Mouse (Mus musculus) CH12.LX (cell line): ENCODE measurements around the gene Rad21l. TPM values are rescaled to one million over a fixed set of nuclear protein-coding genes. Genes with fewer than 3 reads are reported as not detected.

Source experiments
- DNase-seq: peaks from one replicate; pipeline ENCODE4 v3.0.0-alpha.2; 2013; ENCODE audit errors: extremely low read depth
- H3K27ac ChIP-seq: 2 replicates; pipeline ENCODE4 v1.5.1; 2012; ENCODE audit warnings: low read depth, mild to moderate bottlenecking, control low read depth, moderate library complexity; ENCODE audit not compliant: insufficient read depth
- H3K27me3 ChIP-seq: replicated peaks from 2 replicates; pipeline ENCODE3; 2012; ENCODE audit warnings: inconsistent platforms
- H3K36me3 ChIP-seq, 2 experiments: replicated peaks in 1 of 2; 2 replicates each; pipeline versions ENCODE3 to v1.6.1; 2012; ENCODE audit warnings: inconsistent platforms in 1 of 2, low read length in 1 of 2, mild to moderate bottlenecking in 1 of 2, mixed read lengths in 1 of 2, moderate library complexity in 1 of 2; ENCODE audit not compliant: control insufficient read depth in 1 of 2, insufficient read depth in 1 of 2
- H3K4me1 ChIP-seq, 2 experiments: 2 replicates each; pipeline ENCODE4 v1.6.1; 2012; ENCODE audit warnings: inconsistent platforms in 1 of 2, moderate library complexity in 1 of 2; ENCODE audit not compliant: insufficient read depth in 2 of 2, control insufficient read depth in 1 of 2
- H3K4me2 ChIP-seq: 2 replicates; pipeline ENCODE4 v1.6.1; 2012; ENCODE audit warnings: low read depth, mild to moderate bottlenecking, control low read depth; ENCODE audit not compliant: poor library complexity, insufficient read depth, severe bottlenecking
- H3K4me3 ChIP-seq, 3 experiments: fragments of 150-350 bp in 1 of 3; sonication (generic) in 1 of 3; replicated peaks in 1 of 3; 2 replicates each; pipeline versions ENCODE3 to v1.5.1; 2011 to 2012; ENCODE audit warnings: low read depth in 2 of 3, low read length in 2 of 3, mild to moderate bottlenecking in 2 of 3, moderate library complexity in 2 of 3, control low read depth in 1 of 3, improper control_type of control experiment in 1 of 3, inconsistent platforms in 1 of 3, mixed read lengths in 1 of 3; ENCODE audit not compliant: poor library complexity in 1 of 3
- H3K79me2 ChIP-seq: replicated peaks from 2 replicates; pipeline ENCODE4 v1.6.1; 2012; ENCODE audit warnings: mild to moderate bottlenecking, moderate library complexity; ENCODE audit not compliant: control insufficient read depth, poor library complexity, insufficient read depth, severe bottlenecking; ENCODE audit errors: extremely low read depth
- H3K9ac ChIP-seq: 2 replicates; pipeline ENCODE4 v1.6.1; 2012; ENCODE audit warnings: low read depth, mild to moderate bottlenecking, control low read depth, moderate library complexity; ENCODE audit not compliant: insufficient read depth
- H3K9me3 ChIP-seq: replicated peaks from 2 replicates; pipeline ENCODE3; 2012; ENCODE audit warnings: low read length, inconsistent platforms, mixed read lengths
- CHD1 ChIP-seq: IDR thresholded peaks from 2 replicates; pipeline ENCODE4 v1.6.1; 2012; ENCODE audit warnings: low read depth, low read length, improper control_type of control experiment, inconsistent platforms
- CHD2 ChIP-seq: IDR thresholded peaks from 2 replicates; pipeline ENCODE4 v1.6.1; 2011; ENCODE audit warnings: low read length, improper control_type of control experiment
- CTCF ChIP-seq, 2 experiments: IDR thresholded peaks in 1 of 2; conservative IDR thresholded peaks in 1 of 2; 2 replicates each; pipeline ENCODE4 v1.5.1; 2011 to 2012; ENCODE audit warnings: low read depth in 2 of 2, low read length in 2 of 2, improper control_type of control experiment in 1 of 2, inconsistent platforms in 1 of 2, mild to moderate bottlenecking in 1 of 2, moderate library complexity in 1 of 2
- ELF1 ChIP-seq: IDR thresholded peaks from 2 replicates; pipeline ENCODE4 v1.6.1; 2014; ENCODE audit warnings: low read depth, mild to moderate bottlenecking, inconsistent platforms, low read length, improper control_type of control experiment
- HCFC1 ChIP-seq: IDR thresholded peaks from 2 replicates; pipeline ENCODE4 v1.6.1; 2012; ENCODE audit warnings: low read depth, mild to moderate bottlenecking, inconsistent platforms, low read length, improper control_type of control experiment
- JUND ChIP-seq: conservative IDR thresholded peaks from 2 replicates; pipeline ENCODE4 v1.6.1; 2011; ENCODE audit warnings: low read depth, low read length, improper control_type of control experiment
- MAX ChIP-seq: IDR thresholded peaks from 2 replicates; pipeline ENCODE4 v1.6.1; 2011; ENCODE audit warnings: low read length, improper control_type of control experiment
- MAZ ChIP-seq: IDR thresholded peaks from 2 replicates; pipeline ENCODE4 v1.6.1; 2012; ENCODE audit warnings: low read depth, mild to moderate bottlenecking, inconsistent platforms, low read length, improper control_type of control experiment, moderate library complexity
- MEF2A ChIP-seq: IDR thresholded peaks from 2 replicates; pipeline ENCODE4 v1.6.1; 2014; ENCODE audit warnings: low read depth, mild to moderate bottlenecking, inconsistent platforms, low read length, improper control_type of control experiment, borderline replicate concordance
- MXI1 ChIP-seq: IDR thresholded peaks from 2 replicates; pipeline ENCODE4 v1.6.1; 2011; ENCODE audit warnings: mild to moderate bottlenecking, low read depth, low read length, improper control_type of control experiment
- MYC ChIP-seq: IDR thresholded peaks from 2 replicates; pipeline ENCODE4 v1.6.1; 2011; ENCODE audit warnings: low read depth, mild to moderate bottlenecking, improper control_type of control experiment, low read length
- NELFE ChIP-seq: IDR thresholded peaks from 2 replicates; pipeline ENCODE4 v1.6.1; 2011; ENCODE audit warnings: low read depth, low read length, improper control_type of control experiment
- NRF1 ChIP-seq: IDR thresholded peaks from 2 replicates; pipeline ENCODE4 v1.6.1; 2014; ENCODE audit warnings: low read depth, mild to moderate bottlenecking, inconsistent platforms, low read length, improper control_type of control experiment, moderate library complexity
- POLR2AphosphoS2 ChIP-seq: IDR thresholded peaks from 2 replicates; pipeline ENCODE4 v1.6.1; 2011; ENCODE audit warnings: low read depth, low read length, improper control_type of control experiment
- RAD21 ChIP-seq: IDR thresholded peaks from 2 replicates; pipeline ENCODE4 v1.6.1; 2011; ENCODE audit warnings: low read depth, mild to moderate bottlenecking, low read length, improper control_type of control experiment, moderate library complexity
- SIN3A ChIP-seq: IDR thresholded peaks from 2 replicates; pipeline ENCODE4 v1.6.1; 2012; ENCODE audit warnings: low read length, improper control_type of control experiment, inconsistent platforms
- SMC3 ChIP-seq: IDR thresholded peaks from 2 replicates; pipeline ENCODE4 v1.6.1; 2011; ENCODE audit warnings: low read depth, low read length, improper control_type of control experiment
- TBP ChIP-seq: conservative IDR thresholded peaks from 2 replicates; pipeline ENCODE4 v1.6.1; 2011; ENCODE audit warnings: low read depth, low read length, improper control_type of control experiment
- TCF12 ChIP-seq: IDR thresholded peaks from 2 replicates; pipeline ENCODE4 v1.6.1; 2014; ENCODE audit warnings: low read depth, mild to moderate bottlenecking, inconsistent platforms, low read length, improper control_type of control experiment
- dilution Hi-C: fragments of 300-500 bp; cut with MboI; formaldehyde crosslinking; loops from 2 replicates; pipeline ENCODE4 v1.14.3; 2020; ENCODE audit warnings: low sequenced_read_pairs; ENCODE audit not compliant: extremely low pct_unique_long_range_greater_than_20kb, extremely low pct_ligation_motif_present
- in situ Hi-C: fragments of 300-500 bp; cut with MboI; formaldehyde crosslinking; loops from 3 replicates; pipeline ENCODE4 v1.14.3; 2019; ENCODE audit warnings: low sequenced_read_pairs, low pct_ligation_motif_present, low pct_unique_long_range_greater_than_20kb, mixed read lengths
- polyA plus RNA-seq: library from polyadenylated mRNA; unstranded; fragments of >175 nt; gene quantifications from 2 replicates; pipeline ENCODE4 v1.2.1, GENCODE M21; 2012; ENCODE audit warnings: low read depth; ENCODE audit not compliant: insufficient read length
- total RNA-seq, 2 experiments: library from RNA; depleted of rRNA; stranded (reverse); fragments of 300-350 nt in 1 of 2; fragments of >200 nt in 1 of 2; gene quantifications; 2 replicates each; pipeline ENCODE4 v1.2.3; 2012 to 2014

The Rad21l gene
- total and polyA plus RNA-seq, 3 experiments: not detected

DNA sequence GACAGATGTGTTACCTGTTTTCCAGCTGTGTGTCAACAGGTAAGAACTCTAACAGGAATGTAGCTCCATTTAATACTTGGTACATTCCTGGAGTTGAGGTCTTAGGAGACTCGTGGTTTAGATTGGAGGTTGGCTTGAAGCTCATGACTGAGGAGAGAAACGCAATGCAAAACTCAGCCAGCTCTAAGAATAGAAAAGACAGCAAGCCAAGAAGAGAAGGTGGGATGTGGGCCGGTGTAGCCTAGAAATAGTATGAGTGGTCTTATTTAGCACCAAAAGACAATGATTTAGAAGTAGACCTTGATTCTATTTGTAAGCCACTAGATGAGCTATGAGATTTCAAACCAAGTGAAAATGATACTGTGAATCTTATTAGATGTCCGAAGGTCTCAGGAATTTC is 47.2 kb upstream of the Rad21l start:
- peaks cover 41 to 59% of the 10 kb centered on the region in 2 experiments for H3K36me3 ChIP-seq

DNA sequence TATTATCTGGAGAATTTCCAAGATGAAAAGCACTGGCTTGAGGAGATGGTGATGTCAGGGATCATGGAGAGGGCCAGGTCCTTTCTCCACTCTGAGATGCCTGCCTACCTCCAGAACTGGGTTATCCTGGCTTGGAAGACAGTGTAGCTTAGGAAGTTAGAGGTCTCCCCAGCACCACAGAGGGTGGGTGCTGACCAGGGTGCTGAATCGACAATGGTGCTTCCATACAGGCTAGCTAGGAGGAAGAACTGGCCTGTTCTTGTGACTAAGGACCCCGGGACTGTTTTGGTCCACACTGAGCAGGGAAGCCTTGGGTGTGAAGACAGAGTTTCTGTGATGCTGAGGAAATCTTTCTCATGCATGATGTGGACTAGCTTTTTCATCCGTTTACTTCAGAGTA is 44.3 kb upstream of the Rad21l start:
- H3K4me3 ChIP-seq: no peak overlapping the region
- no peaks in the 10 kb centered on the region for H3K27me3 ChIP-seq
- TF ChIP-seq TBP: no peak
- no peak for TF ChIP-seq ELF1
- TF ChIP-seq SMC3: no peak
- H3K4me2 ChIP-seq: no peak overlapping the region
- dilution Hi-C loops (no loop called here), in situ Hi-C loops (no loop called here)
- H3K36me3 ChIP-seq: peaks cover 13 to 31% of the 10 kb centered on the region in 2 experiments
- H3K79me2 ChIP-seq: no peaks in the 10 kb centered on the region
- no peaks in the 10 kb centered on the region for H3K4me1 ChIP-seq
- no peak overlapping the region for H3K9ac ChIP-seq
- H3K27ac ChIP-seq: no peak overlapping the region
- peak; percentile 16 for DNase-seq
- no peaks in the 10 kb centered on the region for H3K9me3 ChIP-seq

More for the DNA sequence above, 47.2 kb upstream of the Rad21l start:
- dilution Hi-C loops (no loop called here), in situ Hi-C loops (no loop called here)
- no peak for DNase-seq
- Histone ChIP-seq H3K27me3 (no peaks in the 10 kb centered on the region), H3K4me2 (no peak overlapping the region), H3K9ac (no peak overlapping the region), H3K4me1 (no peaks in the 10 kb centered on the region), H3K9me3 (no peaks in the 10 kb centered on the region), H3K4me3 (no peak overlapping the region), H3K27ac (no peak overlapping the region), H3K79me2 (no peaks in the 10 kb centered on the region)
- TF ChIP-seq CTCF (conservative IDR thresholded peaks at IDR 0.05 in 1 of 2, IDR thresholded peaks at IDR 0.05 in 1 of 2; ENCODE audit: low read depth in 2 of 2, low read length in 2 of 2) (no peak), CHD1 (no peak), RAD21 (no peak), JUND (no peak), POLR2AphosphoS2 (no peak), MYC (no peak), CHD2 (no peak), MXI1 (no peak), ELF1 (no peak), TCF12 (no peak), HCFC1 (no peak), MAX (no peak), NELFE (no peak)

DNA sequence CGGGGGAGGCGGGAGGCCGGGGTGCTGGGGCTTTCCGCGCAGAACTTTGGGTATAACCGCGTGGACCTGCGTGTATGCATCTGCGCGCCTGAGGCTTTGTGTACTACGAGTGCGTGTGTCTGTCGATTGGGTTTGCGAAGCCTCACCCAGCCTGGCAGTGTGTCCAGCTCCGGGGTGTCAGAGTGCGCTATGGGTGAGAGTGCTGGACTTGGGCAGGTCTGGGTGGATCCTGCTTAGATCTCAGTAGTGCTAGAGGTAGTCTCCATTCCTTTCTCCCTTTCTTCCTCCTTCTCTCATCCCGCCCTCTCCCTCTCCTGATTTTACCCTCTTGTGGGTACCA is 34.5 kb upstream of the Rad21l start:
- Histone ChIP-seq H3K4me2 (peak overlapping the region; percentile 86), H3K27me3 (peaks cover 53% of the 10 kb centered on the region), H3K4me3 (no peak overlapping the region), H3K9me3 (peaks cover 2% of the 10 kb centered on the region), H3K79me2 (no peaks in the 10 kb centered on the region), H3K9ac (no peak overlapping the region), H3K36me3 (no peaks in the 10 kb centered on the region), H3K4me1 (no peaks in the 10 kb centered on the region), H3K27ac (no peak overlapping the region)
- no peak for DNase-seq
- in situ Hi-C loops: no loop called here
- TF ChIP-seq CTCF (conservative IDR thresholded peaks at IDR 0.05 in 1 of 2, IDR thresholded peaks at IDR 0.05 in 1 of 2; ENCODE audit: low read depth in 2 of 2, low read length in 2 of 2): no peak
- TF ChIP-seq SIN3A: no peak
- TF ChIP-seq NRF1: no peak
- no peak for TF ChIP-seq MAZ
- no peak for TF ChIP-seq CHD1
- TF ChIP-seq MEF2A: no peak
- dilution Hi-C loops: no loop called here
